Mouse (Mus musculus) small intestine, adult 2 months (tissue): ENCODE data around the gene Cfap57.

Experiments
- CTCF ChIP-seq: fragments of 200-500 bp; IDR thresholded peaks from 2 replicates; pipeline ENCODE4 v1.5.1; 2012; ENCODE audit warnings: low read depth, mild to moderate bottlenecking, control low read depth, inconsistent platforms, low read length, moderate library complexity, mixed read lengths; ENCODE audit not compliant: insufficient replicate concordance, insufficient read length; ENCODE audit errors: extremely low read depth
- POLR2A ChIP-seq: fragments of 200-500 bp; IDR thresholded peaks from 2 replicates; pipeline ENCODE4 v1.6.1; 2012; ENCODE audit warnings: low read depth, mild to moderate bottlenecking, control low read depth, inconsistent platforms, low read length, moderate library complexity

DNA sequence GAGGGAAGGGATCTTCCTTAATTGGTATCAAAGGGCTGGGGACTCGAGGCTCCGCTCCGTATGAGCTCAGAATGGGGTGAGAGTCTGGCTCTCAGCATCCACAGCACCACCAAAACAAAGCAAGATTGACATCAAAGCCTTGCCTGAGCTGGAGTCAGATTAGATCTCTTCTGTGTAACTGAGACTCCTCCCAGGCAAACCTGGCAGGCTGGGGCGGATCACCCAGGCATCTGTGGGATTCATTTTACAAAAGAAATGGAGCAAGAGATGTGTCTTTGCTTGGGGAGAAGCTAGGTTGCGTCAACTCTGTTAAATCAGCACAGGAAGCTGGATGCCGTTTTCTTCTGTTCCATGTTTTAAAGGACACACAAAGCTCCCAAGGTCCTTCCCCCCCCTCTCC is 111.5 kb downstream of the Cfap57 start:
- TF ChIP-seq POLR2A: no peak
- TF ChIP-seq CTCF: no peak
